Mouse (Mus musculus): Measurements from ENCODE around the gene Zbtb7b.

Zbtb7b gene

DNA sequence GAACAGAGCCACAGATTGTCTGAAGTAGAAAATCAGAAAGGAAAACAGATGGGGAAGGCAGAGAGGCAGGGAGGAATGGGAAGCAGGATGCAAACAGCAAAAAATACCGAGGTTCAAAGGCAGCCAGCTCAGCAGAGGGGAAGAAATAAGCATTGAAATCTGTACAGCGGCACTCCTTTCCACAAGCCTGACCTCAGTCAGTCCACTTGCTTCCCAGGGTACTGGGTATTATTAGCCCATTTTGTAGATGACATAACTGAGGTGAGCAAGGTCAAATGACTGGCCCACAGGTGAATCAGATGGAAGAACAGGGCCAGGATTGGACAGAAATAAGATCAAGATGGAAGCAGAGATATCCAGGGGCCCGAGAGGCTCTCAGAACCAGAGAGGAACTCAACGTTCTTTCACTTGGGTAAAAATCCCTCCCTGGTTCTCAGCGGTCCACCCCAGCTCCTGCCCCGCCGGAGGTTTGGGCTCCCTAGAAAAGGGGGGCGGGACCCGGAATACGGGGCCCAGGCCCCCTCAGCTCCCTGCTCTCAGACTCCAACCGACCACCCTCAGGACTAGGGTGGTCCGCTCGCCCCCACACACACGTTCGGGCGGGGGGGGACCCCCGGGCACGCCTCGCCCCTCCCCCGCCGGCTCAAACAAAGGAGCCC is 57.4 kb downstream of the Zbtb7b start:
- DNase-seq (ENCODE audit: low spot score in 2 of 2): no peak

DNA sequence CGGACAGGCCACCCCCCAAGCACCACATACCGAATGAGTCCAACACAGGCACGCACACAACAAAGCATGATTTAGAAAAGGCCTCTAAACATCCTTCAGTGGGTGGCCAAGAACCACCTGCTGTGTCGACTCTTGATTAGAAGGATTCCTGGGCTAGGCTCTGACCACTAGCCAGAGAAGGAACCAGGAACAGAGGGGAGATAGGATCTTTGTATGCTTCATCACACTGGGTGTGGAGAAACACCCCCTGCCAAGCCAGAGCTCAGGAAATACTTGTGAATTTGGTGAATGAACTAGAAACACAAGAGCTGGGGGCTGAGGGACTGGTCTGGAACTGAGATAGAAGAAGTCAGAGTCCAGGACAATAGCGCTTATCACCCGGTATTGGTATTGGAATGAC is 58.0 kb downstream of the Zbtb7b start:
- no peak for DNase-seq (ENCODE audit: low spot score in 2 of 2)

DNA sequence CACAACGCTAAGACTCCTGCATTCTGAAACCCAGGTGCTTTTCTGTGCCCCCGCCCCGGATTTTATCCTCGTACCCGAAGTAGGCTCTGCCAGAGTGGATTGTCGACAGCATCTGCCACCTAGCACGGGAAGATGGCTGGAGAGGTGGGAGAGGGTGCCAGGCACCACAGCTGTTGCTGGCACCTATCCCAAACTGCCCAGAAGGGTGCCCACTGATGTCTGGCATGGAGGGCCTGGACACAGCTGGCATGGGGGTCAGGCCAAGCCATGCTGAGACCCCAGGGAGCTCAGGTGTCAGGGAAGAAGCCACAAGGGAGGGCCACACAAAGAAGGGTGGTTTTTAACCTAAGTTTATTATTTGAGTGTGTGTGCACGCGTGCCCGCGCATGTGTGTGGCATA is 61.5 kb downstream of the Zbtb7b start:
- DNase-seq (ENCODE audit: low spot score in 2 of 2): no peak

DNA sequence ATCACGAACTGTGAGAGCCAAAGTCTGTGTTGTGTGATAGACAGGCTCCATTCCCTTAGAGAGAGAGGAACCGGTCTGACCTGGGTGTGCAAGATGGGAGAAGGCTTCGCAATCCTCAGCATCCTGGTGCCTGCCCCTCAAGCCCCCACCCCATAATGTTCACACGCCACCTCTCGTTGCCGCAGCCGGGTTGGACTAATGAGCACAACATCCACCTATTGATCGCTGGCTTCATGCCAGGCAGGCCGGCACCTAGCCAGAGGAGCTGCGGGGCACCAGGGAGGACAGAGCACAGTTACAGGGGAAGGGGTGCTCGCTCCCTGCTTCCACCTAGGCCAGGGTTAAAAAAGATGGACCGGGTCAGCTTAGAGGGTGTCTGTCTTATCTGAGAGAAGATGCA is 62.1 kb downstream of the Zbtb7b start:
- DNase-seq (ENCODE audit: low spot score in 2 of 2): no peak

DNA sequence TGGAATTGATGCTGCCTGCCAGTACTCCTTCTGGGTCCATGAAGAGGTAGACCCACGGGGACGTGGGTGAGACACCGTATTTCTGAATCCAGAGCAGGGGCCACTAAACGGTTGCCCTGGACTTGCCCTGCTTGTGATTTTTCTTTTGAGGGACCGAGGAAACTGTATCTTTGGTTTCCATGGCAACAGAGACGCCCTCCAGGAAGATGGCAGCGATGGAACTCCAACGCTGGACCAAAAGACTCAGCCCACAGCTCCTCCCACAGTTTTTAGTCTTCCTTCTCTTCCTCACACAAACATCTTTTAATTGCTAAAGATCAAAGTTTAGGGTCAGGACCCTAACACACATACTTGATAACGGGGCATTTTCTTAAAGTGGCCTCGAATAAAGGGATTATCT is 62.6 kb downstream of the Zbtb7b start:
- DNase-seq (ENCODE audit: low spot score in 2 of 2): no peak

DNA sequence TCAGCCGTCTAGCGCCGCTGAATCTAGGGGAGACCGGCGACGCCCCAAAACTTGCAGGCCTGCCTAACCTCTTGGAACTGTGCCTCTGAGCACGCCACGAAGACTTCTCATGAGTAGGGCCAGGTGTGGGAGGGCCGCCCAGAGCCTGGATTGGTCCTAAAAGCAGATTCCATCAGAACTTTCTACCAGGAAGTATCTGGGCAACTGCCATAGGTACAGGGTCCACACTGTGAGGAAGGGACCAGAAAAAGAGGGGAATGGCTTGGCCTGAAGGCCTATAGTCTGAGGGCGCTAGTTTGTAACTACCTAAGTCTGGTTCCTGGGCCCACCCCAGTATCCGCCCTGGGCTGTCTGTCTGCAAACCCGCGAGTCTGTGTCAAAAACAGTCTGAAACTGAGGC is 63.0 kb downstream of the Zbtb7b start:
- no peak for DNase-seq (ENCODE audit: low spot score in 2 of 2)

DNA sequence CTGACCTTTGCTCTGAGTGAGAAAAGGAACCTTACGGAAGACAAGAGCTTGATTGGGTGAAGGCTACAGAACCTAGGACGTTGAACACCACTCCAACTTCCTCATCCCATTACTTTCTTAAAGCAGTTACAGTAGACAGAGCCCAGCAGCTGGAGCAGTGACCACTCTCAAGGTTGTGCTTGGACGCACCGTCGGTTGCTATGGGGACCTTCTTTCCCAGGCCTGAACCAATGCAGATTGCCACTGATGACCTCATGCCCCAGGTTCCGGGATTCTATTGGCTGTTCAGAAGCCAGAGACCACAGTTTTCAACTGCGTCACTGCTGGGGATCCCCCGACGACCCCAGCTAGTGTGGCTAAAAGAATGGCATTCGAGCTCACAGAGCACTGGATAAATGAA is 63.6 kb downstream of the Zbtb7b start:
- no peak for DNase-seq (ENCODE audit: low spot score in 2 of 2)

DNA sequence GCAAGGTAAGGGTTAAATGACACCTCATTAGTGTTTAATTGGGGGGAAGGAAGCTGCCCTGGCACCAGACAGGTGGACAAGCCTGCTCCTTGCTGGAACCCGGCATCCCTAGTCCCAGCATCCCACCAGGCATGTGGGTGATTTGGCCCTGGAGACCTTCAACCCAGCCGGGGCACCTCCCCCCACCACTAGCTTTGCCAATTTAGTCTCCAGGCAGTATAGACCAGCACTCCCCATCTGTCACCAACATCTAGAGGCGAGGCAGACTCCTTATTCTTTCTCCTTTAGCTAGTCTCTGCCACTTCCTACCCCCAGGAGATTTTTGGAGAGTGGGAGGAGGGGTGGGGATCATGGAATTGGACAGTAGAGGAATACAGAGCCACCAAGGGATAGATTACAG is 64.2 kb downstream of the Zbtb7b start:
- no peak for DNase-seq (ENCODE audit: low spot score in 2 of 2)

DNA sequence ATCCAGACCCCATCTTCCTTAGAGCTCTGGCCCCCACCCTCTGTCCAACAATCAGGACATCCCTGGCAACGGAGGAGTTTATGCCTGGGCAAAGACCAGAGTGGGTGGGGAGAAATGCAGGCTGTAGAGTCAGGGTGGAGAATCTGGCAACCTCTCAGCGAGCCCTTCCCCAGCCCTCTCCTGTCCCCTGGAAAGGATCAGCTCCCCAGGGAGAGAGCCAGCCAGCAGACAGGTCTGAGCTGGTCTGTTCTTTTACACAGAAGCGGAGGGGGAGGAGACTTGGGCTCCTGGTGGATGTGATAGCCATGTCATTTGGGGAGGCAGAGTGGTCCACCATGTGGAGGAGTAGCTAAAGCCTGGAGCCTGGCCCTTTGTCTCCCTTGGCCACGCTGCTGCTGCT is 66.0 kb downstream of the Zbtb7b start:
- DNase-seq (ENCODE audit: low spot score in 2 of 2): no peak

All from frontal cortex, postnatal 36 days (tissue).